In the genomic region with DNA sequence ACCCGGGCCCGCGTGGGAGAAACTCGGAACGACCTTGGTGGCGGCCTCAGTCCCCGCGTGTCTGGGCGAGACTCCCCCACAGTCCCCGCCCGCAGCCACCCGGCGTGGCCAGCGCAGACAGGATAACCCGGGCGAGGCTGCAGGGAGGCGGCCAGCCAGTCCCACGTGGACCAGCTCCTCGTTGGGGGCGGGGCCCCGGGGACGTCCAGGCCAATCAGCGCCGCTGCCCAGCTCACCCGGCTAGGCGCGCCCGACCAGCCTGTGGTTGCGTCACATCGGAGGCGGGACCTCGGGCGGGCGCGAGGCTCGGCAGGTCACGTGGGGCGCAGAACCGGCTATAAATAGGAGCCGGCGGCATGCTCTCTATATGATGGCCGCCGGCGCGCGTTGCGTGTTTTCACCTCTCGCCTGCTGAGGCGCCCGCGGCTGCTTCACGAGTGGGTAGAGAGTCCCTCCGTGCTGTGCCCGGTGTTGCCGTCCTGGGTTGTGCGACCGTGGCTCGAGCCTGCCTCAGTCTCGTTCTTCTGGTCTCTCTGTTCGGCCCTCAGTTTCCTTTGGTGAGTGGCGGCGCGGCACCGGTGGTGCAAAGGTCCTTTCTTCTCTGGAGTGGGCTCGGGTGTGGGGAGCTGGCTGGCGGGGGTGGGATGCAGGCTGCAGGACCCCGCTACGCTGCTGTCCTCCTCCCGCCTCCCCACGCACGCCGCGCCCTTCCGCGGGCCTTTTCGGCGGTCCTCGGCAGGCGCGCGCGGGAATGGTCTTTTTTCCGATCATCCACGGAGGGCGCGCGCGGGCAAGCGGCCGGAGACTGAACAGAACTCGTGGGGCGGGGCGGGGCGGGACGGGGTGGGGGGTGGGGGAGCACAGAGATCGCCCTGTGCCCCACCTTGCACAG, we compare ENCODE assay signal across 8 mouse cellular contexts. TPM values are rescaled to one million over a fixed set of nuclear protein-coding genes. Genes with fewer than 3 reads are reported as not detected.
A peak's percentile ranks its signal among the peaks of the same experiment; 100 is the strongest.
DNase-seq lines count a peak whose midpoint lies in the region; ATAC-seq and TF ChIP-seq lines count a peak whose summit lies in the region.

A gene (plus strand): TSS at position 329 of the 892 bp plus-strand sequence.

- H3K27me3 ChIP-seq in forebrain, embryonic 16.5 days (replicated peaks; ENCODE audit: control insufficient read depth, insufficient read depth, low read length), result no peaks in the 10 kb centered on the region
- H3K27me3 ChIP-seq in lung, embryonic 14.5 days (ENCODE audit: insufficient read depth, low read length), result no peaks in the 10 kb centered on the region
- no peaks in the 10 kb centered on the region for H3K27me3 ChIP-seq in thymus, adult 2 months (ENCODE audit: control insufficient read depth, insufficient read depth, low read length)

- peak within 1 kb of the TSS; percentile 90 to 95 for H3K4me3 ChIP-seq in ES-E14 (ENCODE audit: insufficient read depth in 1 of 2, low read depth in 1 of 2, low read length in 2 of 2, poor library complexity in 1 of 2, severe bottlenecking in 1 of 2)
- peak within 1 kb of the TSS; percentile 80 for H3K4me3 ChIP-seq in forebrain, embryonic 16.5 days (replicated peaks; ENCODE audit: low read length)
- peak within 1 kb of the TSS; percentile 92 for H3K4me3 ChIP-seq in layer of hippocampus, adult 2 months
- H3K4me3 ChIP-seq in lung, embryonic 14.5 days (ENCODE audit: low read depth, low read length), result peak within 1 kb of the TSS; percentile 81
- H3K4me3 ChIP-seq in olfactory bulb, adult 2 months (ENCODE audit: insufficient read depth, low read depth, low read length), result peak within 1 kb of the TSS; percentile 81
- H3K4me3 ChIP-seq in thymus, adult 2 months (ENCODE audit: control insufficient read depth, insufficient read depth, low read length), result peak within 1 kb of the TSS; percentile 74

- H3K27ac ChIP-seq in ES-E14 (ENCODE audit: insufficient read depth, low read depth, low read length, poor library complexity, severe bottlenecking), result peak within 1 kb of the TSS; percentile 89
- peak within 1 kb of the TSS; percentile 88 for H3K27ac ChIP-seq in forebrain, embryonic 16.5 days (ENCODE audit: low read length)
- H3K27ac ChIP-seq in layer of hippocampus, adult 2 months, result peak within 1 kb of the TSS; percentile 93
- H3K27ac ChIP-seq in lung, embryonic 14.5 days (ENCODE audit: low read depth), result peak within 1 kb of the TSS; percentile 87
- H3K27ac ChIP-seq in olfactory bulb, adult 2 months (ENCODE audit: insufficient read depth, low read depth, low read length), result peak within 1 kb of the TSS; percentile 55
- peak within 1 kb of the TSS; percentile 50 for H3K27ac ChIP-seq in thymus, adult 2 months (ENCODE audit: control insufficient read depth, insufficient read depth, low read length)

- peak; percentile 94 for DNase-seq in ES-E14 (ENCODE audit: low read depth, low spot score)
- DNase-seq in cerebellum, adult 11-12 months, result peak; percentile 99
- peak; percentile 99 for DNase-seq in heart, postnatal 36 days
- peak; percentile 99 for DNase-seq in layer of hippocampus, adult 2 months (ENCODE audit: low spot score in 2 of 2)
- DNase-seq in lung, embryonic 14.5 days, result peak; percentile 99
- peak; percentile 99 for DNase-seq in thymus, adult 2 months

- ATAC-seq in forebrain, embryonic 16.5 days, result peak; percentile 98
- peak; percentile 99 for ATAC-seq in lung, embryonic 14.5 days (ENCODE audit: insufficient read depth)

- no peak for TF ChIP-seq CTCF in layer of hippocampus, adult 2 months (conservative IDR thresholded peaks at IDR 0.05)
- TF ChIP-seq CTCF in lung, embryonic 14.5 days (IDR thresholded peaks at IDR 0.05; ENCODE audit: low read depth), result peak; percentile 24
- TF ChIP-seq CTCF in olfactory bulb, adult 2 months (IDR thresholded peaks at IDR 0.05; ENCODE audit: insufficient read depth, low read depth, low read length), result no peak
- no peak; the same call in 1 of the 2 replicates for TF ChIP-seq CTCF in thymus, adult 2 months (IDR thresholded peaks at IDR 0.05; ENCODE audit: borderline replicate concordance, control insufficient read depth, extremely low read depth, insufficient read depth, low read length, poor library complexity)

- peaks cover 8 to 9% of the 10 kb centered on the region in 2 experiments for H3K4me1 ChIP-seq in ES-E14 (ENCODE audit: control insufficient read depth in 2 of 2, insufficient read depth in 2 of 2, low read length in 2 of 2, poor library complexity in 1 of 2)
- peaks cover 27% of the 10 kb centered on the region for H3K4me1 ChIP-seq in forebrain, embryonic 16.5 days (replicated peaks; ENCODE audit: control insufficient read depth, insufficient read depth, low read length)
- 0 out of 2 replicates have a peak, but pooled peaks cover 3% of the 10 kb centered on the region for H3K4me1 ChIP-seq in lung, embryonic 14.5 days (ENCODE audit: insufficient read depth)
- H3K4me1 ChIP-seq in olfactory bulb, adult 2 months (ENCODE audit: control insufficient read depth, insufficient read depth, low read length), result 0 out of 2 replicates have a peak, but pooled peaks cover 2% of the 10 kb centered on the region
- H3K4me1 ChIP-seq in thymus, adult 2 months (replicated peaks; ENCODE audit: control insufficient read depth, insufficient read depth, low read length), result peaks cover 19% of the 10 kb centered on the region

- intact Hi-C loops in heart, postnatal 36 days (cut with DNase I), result loop anchor here (2.0 to 10.0 kb wide), 4 partner anchors 20 to 504 kb away; a partner anchor contains a TSS

- under 1% methylated on average over 80 of the region's 96 CpGs for WGBS in forebrain, embryonic 16.5 days
- WGBS in lung, embryonic 14.5 days, result under 1% methylated on average over 89 of the region's 96 CpGs
- WGBS in olfactory bulb, adult 2 months, result under 1% methylated on average over 84 of the region's 96 CpGs
- WGBS in thymus, adult 2 months, result under 1% methylated on average over 95 of the region's 96 CpGs

- peaks cover 21% of the 10 kb centered on the region for H3K36me3 ChIP-seq in ES-E14 (ENCODE audit: control insufficient read depth, insufficient read depth, low read length, poor library complexity, severe bottlenecking)
- no peaks in the 10 kb centered on the region for H3K36me3 ChIP-seq in forebrain, embryonic 16.5 days (ENCODE audit: control insufficient read depth, insufficient read depth)
- H3K36me3 ChIP-seq in lung, embryonic 14.5 days (ENCODE audit: insufficient read depth), result peaks cover 34% of the 10 kb centered on the region
- H3K36me3 ChIP-seq in thymus, adult 2 months (ENCODE audit: control insufficient read depth, insufficient read depth, low read length), result peaks cover 13% of the 10 kb centered on the region

- in situ Hi-C loops in ES-E14 (cut with MboI; ENCODE audit: low sequenced_read_pairs in 2 of 2, unreplicated experiment in 2 of 2), result no loop called here

- H3K9ac ChIP-seq in ES-E14 (ENCODE audit: insufficient read depth, low read depth, low read length, poor library complexity, severe bottlenecking), result peak within 1 kb of the TSS; percentile 98
- H3K9ac ChIP-seq in forebrain, embryonic 16.5 days (replicated peaks; ENCODE audit: low read depth, low read length), result peak within 1 kb of the TSS; percentile 84
- H3K9ac ChIP-seq in lung, embryonic 14.5 days, result peak within 1 kb of the TSS; percentile 90

- peak within 1 kb of the TSS; percentile 97 for H3K4me2 ChIP-seq in forebrain, embryonic 16.5 days (ENCODE audit: low read length)
- H3K4me2 ChIP-seq in lung, embryonic 14.5 days, result peak within 1 kb of the TSS; percentile 92

- peak; percentile 99 for TF ChIP-seq POLR2A in olfactory bulb, adult 2 months (IDR thresholded peaks at IDR 0.05; ENCODE audit: insufficient read depth, low read depth, low read length)
- TF ChIP-seq POLR2A in thymus, adult 2 months (IDR thresholded peaks at IDR 0.05; ENCODE audit: control insufficient read depth, extremely low read depth, insufficient read depth, low read length, poor library complexity), result peak; percentile 98

- H3K9me3 ChIP-seq in ES-E14 (ENCODE audit: control insufficient read depth, insufficient read depth, low read depth, low read length), result no peaks in the 10 kb centered on the region
- H3K9me3 ChIP-seq in forebrain, embryonic 16.5 days (ENCODE audit: control insufficient read depth, low read length), result no peaks in the 10 kb centered on the region
- no peaks in the 10 kb centered on the region for H3K9me3 ChIP-seq in lung, embryonic 14.5 days (ENCODE audit: low read depth, low read length)

TF ChIP-seq in ES-E14, 5 proteins besides CTCF, POLR2A, EP300 and RAD21:
- TF ChIP-seq ZNF384 (IDR thresholded peaks at IDR 0.05; ENCODE audit: low read depth, low read length), result no peak
- 0 out of 2 replicates have a peak, but pooled peaks have one; percentile 11 for TF ChIP-seq HCFC1 (IDR thresholded peaks at IDR 0.05; ENCODE audit: borderline replicate concordance, insufficient read depth, low read length)
TF ChIP-seq in ES-E14: peak in this region for 1.

RNA-seq across cellular contexts. Expression of the gene that starts here (rescaled TPM):
- total RNA-seq in ES-E14 (2012; rRNA removed), result 309 and 509 TPM in 2 replicates
- polyA plus RNA-seq in forebrain, embryonic 16.5 days (2015; fragmentation: Nextera tagmentation; extraction: Ambion mirVana), result 58.3 and 60.4 TPM in 2 replicates
- total RNA-seq in heart, postnatal 36 days (2021), result 10 to 100 TPM in 1 of 2 experiments, 1 to 10 TPM in 1; 9.3 to 13.6 TPM
- 100 to 1,000 TPM; 110 to 124 TPM for total RNA-seq in layer of hippocampus, adult 2 months (2021)
- polyA plus RNA-seq in lung, embryonic 14.5 days (2014; fragmentation: Nextera tagmentation; extraction: Ambion mirVana), result 29.5 and 34.4 TPM in 2 replicates
- 298 TPM in 1 of 2 replicates, not detected in the other for polyA plus RNA-seq in olfactory bulb, adult 2 months (2012; ENCODE audit: insufficient read depth, insufficient read length, low replicate concordance, missing spikeins)
- 77.3 and 82.0 TPM in 2 replicates for polyA plus RNA-seq in thymus, adult 2 months (2012; rRNA removed)

Comparison
In these comparisons a context has a peak if more than half of its experiments do, and no peak if none do; other contexts are left out.
1. Peak in every context shown above with its lines: DNase-seq, ATAC-seq, H3K4me3 ChIP-seq and H3K27ac ChIP-seq.
2. RNA of the gene that starts here (total RNA-seq): 309 to 509 TPM in ES-E14 and 110 to 124 TPM in layer of hippocampus, adult 2 months; 9.3 to 13.6 TPM in heart, postnatal 36 days; every median in the first group is over 4 times any median in the second.